Mouse (Mus musculus): ENCODE results near the gene Ivd.

Ivd gene

GRCm38 (mm10) chr2:118910605-118911278 is 49.0 kb downstream of the Ivd start:
- peak in 1 of 2 experiments; percentile 63 for DNase-seq

GRCm38 (mm10) chr2:118912706-118913105 is 51.0 kb downstream of the Ivd start:
- DNase-seq: no peak

GRCm38 (mm10) chr2:118913551-118914276 is 52.0 kb downstream of the Ivd start:
- DNase-seq: peak; percentile 70 to 72

- no peak for DNase-seq
These were observed 52.9 kb downstream of the Ivd start for GRCm38 (mm10) chr2:118914685-118915084.

- peak in 1 of 2 experiments; percentile 71 for DNase-seq
These were observed 54.7 kb downstream of the Ivd start for GRCm38 (mm10) chr2:118916436-118916835.

- DNase-seq: no peak
These were observed 56.8 kb downstream of the Ivd start for GRCm38 (mm10) chr2:118918543-118918942.

GRCm38 (mm10) chr2:118920428-118920827 is 58.7 kb downstream of the Ivd start:
- DNase-seq: no peak

GRCm38 (mm10) chr2:118925952-118926351 is 64.2 kb downstream of the Ivd start:
- DNase-seq: no peak

- DNase-seq: peak; percentile 66
These were observed 64.7 kb downstream of the Ivd start, which contains the start of gene Chst14 for GRCm38 (mm10) chr2:118926361-118926997. Gene Chst14 (plus strand): TSS chr2:118926496.

- no peak for DNase-seq
These were observed 65.4 kb downstream of the Ivd start for GRCm38 (mm10) chr2:118926998-118927739.
